Mouse (Mus musculus) midbrain, embryonic 10.5 days (tissue): ENCODE data around the gene Lce3e. TPM values are rescaled to one million over a fixed set of nuclear protein-coding genes. Genes with fewer than 3 reads are reported as not detected.

ENCODE experiments used
- DNase-seq: peaks from one replicate; pipeline ENCODE4 v3.0.0-alpha.2; 2017; ENCODE audit warnings: low spot score
- H3K27ac ChIP-seq: fragments of 300-500 bp; sonication (generic); replicated peaks from 2 replicates; pipeline ENCODE4 v1.5.1; 2016; ENCODE audit warnings: mild to moderate bottlenecking
- H3K27me3 ChIP-seq: fragments of 300-500 bp; sonication (generic); 2 replicates; pipeline ENCODE4 v1.6.1; 2016; ENCODE audit warnings: low read depth, mild to moderate bottlenecking; ENCODE audit not compliant: poor library complexity, severe bottlenecking
- H3K36me3 ChIP-seq: fragments of 300-500 bp; sonication (generic); 2 replicates; pipeline ENCODE4 v1.6.1; 2016; ENCODE audit warnings: mild to moderate bottlenecking, moderate library complexity
- H3K4me1 ChIP-seq: fragments of 300-500 bp; sonication (generic); 2 replicates; pipeline ENCODE4 v1.6.1; 2016
- H3K4me3 ChIP-seq: fragments of 300-500 bp; sonication (generic); 2 replicates; pipeline ENCODE4 v1.5.1; 2016; ENCODE audit warnings: mild to moderate bottlenecking, moderate library complexity
- H3K9me3 ChIP-seq: fragments of 300-500 bp; sonication (generic); replicated peaks from 2 replicates; pipeline ENCODE4 v1.6.1; 2016; ENCODE audit warnings: mild to moderate bottlenecking
- WGBS: fragments of 180-500 bp; shearing (Covaris S2); methylation state at CpG from one replicate; pipeline ENCODE4 v1.1.7; 2016; 5-methylcytosine and 5-hydroxymethylcytosine counted together
- polyA plus RNA-seq: library from polyadenylated mRNA; unstranded; fragments of >200 nt; fragmentation: Nextera tagmentation; extraction: Ambion mirVana; gene quantifications from 2 replicates; pipeline ENCODE4 v1.2.1, GENCODE M21; 2016

Lce3e gene
- polyA plus RNA-seq, 1 experiment from 2014 or later = not detected

DNA sequence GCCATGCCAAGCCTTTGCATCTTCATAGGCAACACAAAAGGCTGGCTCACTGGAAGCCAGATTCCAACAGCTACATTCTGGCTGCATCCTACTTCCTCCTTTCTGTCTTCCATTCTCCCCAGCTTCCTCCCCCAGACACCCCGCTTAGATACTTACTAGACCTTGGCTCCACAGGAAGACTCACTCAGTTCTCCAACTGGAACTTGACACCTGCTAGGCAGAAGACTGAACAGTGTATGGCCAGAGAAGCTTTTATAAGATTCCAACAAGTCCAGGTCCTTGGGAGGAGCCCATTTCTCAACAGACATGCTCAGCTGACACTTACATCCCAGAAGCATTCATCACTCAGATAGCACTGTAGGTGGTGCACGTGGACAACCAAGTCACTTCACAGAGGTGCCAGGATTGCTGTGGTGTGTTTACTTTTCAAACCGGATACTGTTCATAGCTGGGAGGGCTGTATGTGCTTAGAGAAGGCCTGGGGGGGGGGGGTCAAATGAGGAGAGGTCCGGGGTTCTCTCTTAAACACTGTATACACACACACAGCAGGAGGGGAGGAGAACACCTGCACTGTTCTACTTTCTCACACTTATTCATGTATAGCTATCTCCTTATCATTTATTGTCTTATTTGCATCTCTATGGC lies 48.7 kb downstream of the Lce3e start, which contains the start of gene Crct1:
Crct1 (minus strand) TSS at position 228 of the 645 bp plus-strand sequence.
- Histone ChIP-seq H3K4me3 (peak within 1 kb of the TSS; percentile 53), H3K9me3 (no peaks in the 10 kb centered on the region), H3K36me3 (no peaks in the 10 kb centered on the region), H3K27ac (peak within 1 kb of the TSS; percentile 74), H3K4me1 (peaks cover 15% of the 10 kb centered on the region), H3K27me3 (peaks cover 20% of the 10 kb centered on the region)
- DNase-seq = no peak
- WGBS = 57% methylated on average over 4 of the region's 4 CpGs

Other genes starting within 250 kb of the Lce3e start
- not detected in 2 replicates for gene Lce1f, start 246.7 kb upstream of the Lce3e start, polyA plus RNA-seq
- gene Gm38119, start 228.0 kb upstream of the Lce3e start, polyA plus RNA-seq = not detected in 2 replicates
- not detected in 2 replicates for gene Lce1g, start 214.7 kb upstream of the Lce3e start, polyA plus RNA-seq
- not detected in 2 replicates for gene Lce1h, start 202.0 kb upstream of the Lce3e start, polyA plus RNA-seq
- gene Lce1i, start 188.2 kb upstream of the Lce3e start, polyA plus RNA-seq = not detected in 2 replicates
- gene Lce1j, start 176.5 kb upstream of the Lce3e start, polyA plus RNA-seq = not detected in 2 replicates
- not detected in 2 replicates for gene Lce1k, start 159.2 kb upstream of the Lce3e start, polyA plus RNA-seq
- gene Kprp, start 139.8 kb upstream of the Lce3e start, polyA plus RNA-seq = not detected in 2 replicates
- not detected in 2 replicates for gene Lce1l, start 115.8 kb upstream of the Lce3e start, polyA plus RNA-seq
- gene 2310050C09Rik, start 96.8 kb upstream of the Lce3e start, polyA plus RNA-seq = not detected in 2 replicates
- not detected in 2 replicates for gene Lce3a, start 40.8 kb upstream of the Lce3e start, polyA plus RNA-seq
- not detected in 2 replicates for gene Lce3b, start 34.1 kb upstream of the Lce3e start, polyA plus RNA-seq
- not detected in 2 replicates for gene Lce3c, start 22.6 kb upstream of the Lce3e start, polyA plus RNA-seq
- not detected in 2 replicates for gene Lce3d, start 9.7 kb upstream of the Lce3e start, polyA plus RNA-seq
- not detected in 2 replicates for gene Lce3f, start 25.2 kb downstream of the Lce3e start, polyA plus RNA-seq
- 0.17 and 0.32 TPM in 2 replicates for gene Crct1, start 48.6 kb downstream of the Lce3e start, polyA plus RNA-seq
- gene Lce1m, start 52.0 kb downstream of the Lce3e start, polyA plus RNA-seq = not detected in 2 replicates
- not detected in 2 replicates for gene Gm4858, start 101.8 kb downstream of the Lce3e start, polyA plus RNA-seq
- gene Crnn, start 177.7 kb downstream of the Lce3e start, polyA plus RNA-seq = not detected in 2 replicates
- not detected in 2 replicates for gene Flg2, start 230.2 kb downstream of the Lce3e start, polyA plus RNA-seq